Mouse (Mus musculus): ENCODE data around the gene Map3k3.

GRCm38 (mm10) chr11:106192241-106192640 lies 107.8 kb downstream of the Map3k3 start:
- TF ChIP-seq CTCF (IDR thresholded peaks at IDR 0.05; ENCODE audit: low read depth) (no peak), EP300 (IDR thresholded peaks at IDR 0.05; ENCODE audit: low read depth) (no peak)
